Mouse (Mus musculus) intestine, postnatal 0 days (tissue): ENCODE results near the gene Pld3. TPM values are rescaled to one million over a fixed set of nuclear protein-coding genes. Genes with fewer than 3 reads are reported as not detected.

Experiments used
- ATAC-seq: fragments of 200-750 bp; cut with Nextera tagmentation; 2 replicates; pipeline ENCODE4 v1.8.0; 2017; ENCODE audit warnings: mild to moderate bottlenecking, moderate TSS enrichment, moderate library complexity
- H3K27ac ChIP-seq: fragments of 300-500 bp; sonication (generic); 2 replicates; pipeline ENCODE4 v1.5.1; 2014; ENCODE audit warnings: mild to moderate bottlenecking, low read depth, low read length, moderate library complexity
- H3K27me3 ChIP-seq: fragments of 300-500 bp; sonication (generic); replicated peaks from 2 replicates; pipeline ENCODE4 v1.6.1; 2014; ENCODE audit warnings: low read length, mixed read lengths; ENCODE audit not compliant: control insufficient read depth, insufficient read depth
- H3K36me3 ChIP-seq: fragments of 300-500 bp; sonication (generic); 2 replicates; pipeline ENCODE4 v1.6.1; 2014; ENCODE audit warnings: mild to moderate bottlenecking, moderate library complexity; ENCODE audit not compliant: control insufficient read depth, insufficient read depth
- H3K4me1 ChIP-seq: fragments of 300-500 bp; sonication (generic); replicated peaks from 2 replicates; pipeline ENCODE4 v1.6.1; 2014; ENCODE audit warnings: antibody characterized with exemption, low read length, mixed read lengths; ENCODE audit not compliant: control insufficient read depth, insufficient read depth
- H3K4me2 ChIP-seq: fragments of 300-500 bp; sonication (generic); replicated peaks from 2 replicates; pipeline ENCODE4 v1.6.1; 2014; ENCODE audit warnings: low read depth, mild to moderate bottlenecking, moderate library complexity
- H3K4me3 ChIP-seq: fragments of 300-500 bp; sonication (generic); 2 replicates; pipeline ENCODE4 v1.5.1; 2014; ENCODE audit warnings: low read depth, low read length
- H3K9ac ChIP-seq: fragments of 300-500 bp; sonication (generic); 2 replicates; pipeline ENCODE4 v1.6.1; 2014; ENCODE audit warnings: mild to moderate bottlenecking, low read depth, low read length
- H3K9me3 ChIP-seq: fragments of 300-500 bp; sonication (generic); 2 replicates; pipeline ENCODE4 v1.6.1; 2016; ENCODE audit warnings: mixed run types; ENCODE audit not compliant: control insufficient read depth
- CTCF ChIP-seq: sonication (generic); IDR thresholded peaks from 2 replicates; pipeline ENCODE4 v1.5.1; 2016; ENCODE audit warnings: low read depth, mild to moderate bottlenecking, control low read depth, antibody characterized with exemption, moderate library complexity
- WGBS: fragments of 180-500 bp; shearing (Covaris S2); extraction: QIAGEN DNeasy Blood & Tissue Kit; methylation state at CpG from one replicate; pipeline ENCODE4 v1.1.7; 2014; 5-methylcytosine and 5-hydroxymethylcytosine counted together
- polyA plus RNA-seq: library from polyadenylated mRNA; unstranded; fragments of >200 nt; fragmentation: Nextera tagmentation; extraction: Ambion mirVana; gene quantifications from 2 replicates; pipeline ENCODE4 v1.2.1, GENCODE M21; 2015

Gene Pld3
- polyA plus RNA-seq, 1 experiment from 2014 or later, result 48.7 TPM

- no peak for TF ChIP-seq CTCF
- H3K4me1 ChIP-seq, result no peaks in the 10 kb centered on the region
- H3K27me3 ChIP-seq, result no peaks in the 10 kb centered on the region
- WGBS, result 95% methylated on average over 9 of the region's 9 CpGs
- H3K4me3 ChIP-seq, result no peak overlapping the region
- H3K4me2 ChIP-seq, result no peak overlapping the region
- no peak overlapping the region for H3K27ac ChIP-seq
- peaks cover 39% of the 10 kb centered on the region; the same call in 1 of the 2 replicates for H3K36me3 ChIP-seq
- no peak overlapping the region for H3K9ac ChIP-seq
- no peaks in the 10 kb centered on the region for H3K9me3 ChIP-seq
- ATAC-seq, result no peak
Observed at GRCm38 (mm10) chr7:27532480-27533050, 20.5 kb downstream of the Pld3 start.

GRCm38 (mm10) chr7:27531707-27532106 is 21.3 kb downstream of the Pld3 start:
- no peak for TF ChIP-seq CTCF
- Histone ChIP-seq H3K27ac (no peak overlapping the region), H3K4me2 (no peak overlapping the region), H3K4me3 (no peak overlapping the region), H3K9ac (no peak overlapping the region), H3K27me3 (no peaks in the 10 kb centered on the region), H3K4me1 (no peaks in the 10 kb centered on the region), H3K9me3 (no peaks in the 10 kb centered on the region), H3K36me3 (peaks cover 36% of the 10 kb centered on the region; the same call in 1 of the 2 replicates)
- 86% methylated on average over 10 of the region's 10 CpGs for WGBS
- ATAC-seq, result no peak

- ATAC-seq, result no peak
- TF ChIP-seq CTCF, result peak; percentile 45
- H3K36me3 ChIP-seq, result peaks cover 36% of the 10 kb centered on the region; the same call in 1 of the 2 replicates
- no peak overlapping the region for H3K4me3 ChIP-seq
- H3K4me1 ChIP-seq, result no peaks in the 10 kb centered on the region
- 73% methylated on average over 3 of the region's 3 CpGs for WGBS
- no peaks in the 10 kb centered on the region for H3K9me3 ChIP-seq
- no peak overlapping the region for H3K27ac ChIP-seq
- no peaks in the 10 kb centered on the region for H3K27me3 ChIP-seq
- no peak overlapping the region for H3K9ac ChIP-seq
- no peak overlapping the region for H3K4me2 ChIP-seq
Observed at GRCm38 (mm10) chr7:27530937-27531336, 22.1 kb downstream of the Pld3 start.

- ATAC-seq, result no peak
- no peak for TF ChIP-seq CTCF
Observed at GRCm38 (mm10) chr7:27529070-27529469, 23.9 kb downstream of the Pld3 start.

GRCm38 (mm10) chr7:27526039-27526827 is 26.8 kb downstream of the Pld3 start:
- Histone ChIP-seq H3K27ac (no peak overlapping the region), H3K4me1 (no peaks in the 10 kb centered on the region), H3K9ac (no peak overlapping the region), H3K4me2 (no peak overlapping the region), H3K27me3 (no peaks in the 10 kb centered on the region), H3K36me3 (peaks cover 10% of the 10 kb centered on the region; the same call in 1 of the 2 replicates), H3K9me3 (no peaks in the 10 kb centered on the region), H3K4me3 (no peak overlapping the region)
- ATAC-seq, result peak; percentile 68
- peak; percentile 95 for TF ChIP-seq CTCF
- WGBS, result 16% methylated on average over 10 of the region's 10 CpGs

More at GRCm38 (mm10) chr7:27529070-27529469, 23.9 kb downstream of the Pld3 start:
- Histone ChIP-seq H3K4me3 (no peak overlapping the region), H3K36me3 (peaks cover 28% of the 10 kb centered on the region; the same call in 1 of the 2 replicates), H3K9ac (no peak overlapping the region), H3K4me2 (no peak overlapping the region), H3K27me3 (no peaks in the 10 kb centered on the region), H3K4me1 (no peaks in the 10 kb centered on the region), H3K27ac (no peak overlapping the region), H3K9me3 (no peaks in the 10 kb centered on the region)
- 85% methylated on average over 21 of the region's 21 CpGs for WGBS

GRCm38 (mm10) chr7:27523805-27524204 is 29.2 kb downstream of the Pld3 start:
- WGBS, result 95% methylated on average over 13 of the region's 13 CpGs
- Histone ChIP-seq H3K4me3 (no peak overlapping the region), H3K4me1 (no peaks in the 10 kb centered on the region), H3K9me3 (no peaks in the 10 kb centered on the region), H3K27me3 (no peaks in the 10 kb centered on the region), H3K27ac (no peak overlapping the region), H3K36me3 (0 out of 2 replicates have a peak, but pooled peaks cover 6% of the 10 kb centered on the region), H3K9ac (no peak overlapping the region), H3K4me2 (no peak overlapping the region)
- TF ChIP-seq CTCF, result no peak
- ATAC-seq, result no peak
